Mouse (Mus musculus) lung, adult 2 months (tissue): ENCODE measurements at regions not wholly inside any gene's neighbourhood (a gene's known extent, or its start where the extent isn't known, plus 50 kb on each side); places are given as distances from the start of the nearest gene placed in this dataset.

Source experiments
- CTCF ChIP-seq: fragments of 200-500 bp; IDR thresholded peaks from 2 replicates; pipeline ENCODE4 v1.5.1; 2011; ENCODE audit warnings: mild to moderate bottlenecking, low read length, control low read depth; ENCODE audit not compliant: insufficient read depth
- POLR2A ChIP-seq: fragments of 200-500 bp; IDR thresholded peaks from 2 replicates; pipeline ENCODE4 v1.6.1; 2011; ENCODE audit warnings: low read depth, mild to moderate bottlenecking, control low read depth, low read length, borderline replicate concordance; ENCODE audit errors: extremely low read depth

DNA sequence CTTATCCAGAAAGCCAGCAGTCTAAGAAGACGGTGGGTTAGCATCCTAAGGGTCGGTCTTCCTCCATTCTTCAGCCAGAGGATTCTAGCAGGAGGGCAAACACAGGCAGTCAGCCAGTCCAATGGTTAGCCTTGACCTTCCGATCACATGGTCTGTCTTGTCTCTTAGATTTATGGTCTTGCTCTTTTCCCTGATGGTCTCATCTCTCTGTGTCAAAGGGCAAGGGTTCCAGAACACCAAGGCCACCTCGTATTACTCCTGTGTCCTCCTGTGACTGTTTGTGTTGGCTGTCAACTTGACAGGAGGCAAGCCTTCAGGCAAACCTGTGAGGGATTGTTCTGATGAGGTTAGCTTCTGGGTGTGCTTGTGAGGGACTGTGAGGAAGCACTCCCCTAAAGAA, 323.9 kb downstream of the Prdm2 start:
- TF ChIP-seq CTCF: no peak
- TF ChIP-seq POLR2A: no peak
